Mouse (Mus musculus): Measurements from ENCODE around the gene Gm10491. TPM values are rescaled to one million over a fixed set of nuclear protein-coding genes. Genes with fewer than 3 reads are reported as not detected.

The Gm10491 gene
- polyA plus RNA-seq, 1 experiment from 2014 or later: not detected

- Histone ChIP-seq H3K36me3 (peaks cover 9% of the 10 kb centered on the region; the same call in 1 of the 2 replicates), H3K4me1 (no peaks in the 10 kb centered on the region), H3K9ac (peak within 1 kb of the TSS; percentile 4; the same call in 1 of the 2 replicates), H3K9me3 (no peaks in the 10 kb centered on the region), H3K4me2 (peak within 1 kb of the TSS; percentile 81), H3K27ac (no peak within 1 kb of the TSS), H3K4me3 (replicated peaks) (peak within 1 kb of the TSS; percentile 46), H3K27me3 (replicated peaks) (no peaks in the 10 kb centered on the region)
- peak; percentile 90 for ATAC-seq (ENCODE audit: insufficient read depth, low FRiP score, low read depth)
- 6% methylated on average over 38 of the region's 38 CpGs for WGBS
These were observed 29.6 kb downstream of the Gm10491 start, which contains the start of gene Pim2 for GRCm38 (mm10) chrX:7878007-7878419. Gene Pim2, plus strand, starts transcription at chrX:7878262.

GRCm38 (mm10) chrX:7869826-7870225, 37.8 kb downstream of the Gm10491 start:
- Histone ChIP-seq H3K36me3 (peaks cover 16% of the 10 kb centered on the region; the same call in 1 of the 2 replicates), H3K4me2 (no peak overlapping the region), H3K27ac (no peak overlapping the region), H3K4me3 (replicated peaks) (no peak overlapping the region), H3K9ac (no peak overlapping the region), H3K9me3 (no peaks in the 10 kb centered on the region), H3K4me1 (no peaks in the 10 kb centered on the region), H3K27me3 (replicated peaks) (no peaks in the 10 kb centered on the region)
- ATAC-seq (ENCODE audit: insufficient read depth, low FRiP score, low read depth): no peak
- WGBS: 49% methylated on average over 3 of the region's 3 CpGs

DNA sequence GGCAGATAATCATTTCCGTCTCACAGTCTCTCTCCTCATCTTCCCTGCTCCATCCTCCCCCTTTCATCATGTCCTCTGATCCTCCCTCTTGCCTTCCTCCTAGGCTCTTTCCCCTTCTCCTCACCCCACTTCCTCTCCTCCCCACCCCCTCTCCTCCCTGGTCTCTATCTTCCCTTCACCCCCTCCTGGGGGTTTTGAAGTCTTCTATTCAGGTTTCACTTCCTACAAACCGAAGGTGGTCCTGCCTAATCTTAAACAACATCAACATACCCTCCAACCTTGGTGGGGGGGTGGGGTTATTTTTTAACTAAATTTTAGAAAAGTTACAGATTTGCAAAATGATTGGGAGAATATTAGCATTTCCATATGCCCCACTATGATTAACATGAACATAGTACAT, 39.1 kb downstream of the Gm10491 start:
- Histone ChIP-seq H3K27ac (no peak overlapping the region), H3K4me1 (no peaks in the 10 kb centered on the region), H3K36me3 (peaks cover 12% of the 10 kb centered on the region; the same call in 1 of the 2 replicates), H3K9me3 (no peaks in the 10 kb centered on the region), H3K4me2 (no peak overlapping the region), H3K4me3 (replicated peaks) (no peak overlapping the region), H3K9ac (no peak overlapping the region), H3K27me3 (replicated peaks) (no peaks in the 10 kb centered on the region)
- ATAC-seq (ENCODE audit: insufficient read depth, low FRiP score, low read depth): no peak
- WGBS: 59% methylated on average over 2 of the region's 2 CpGs

DNA sequence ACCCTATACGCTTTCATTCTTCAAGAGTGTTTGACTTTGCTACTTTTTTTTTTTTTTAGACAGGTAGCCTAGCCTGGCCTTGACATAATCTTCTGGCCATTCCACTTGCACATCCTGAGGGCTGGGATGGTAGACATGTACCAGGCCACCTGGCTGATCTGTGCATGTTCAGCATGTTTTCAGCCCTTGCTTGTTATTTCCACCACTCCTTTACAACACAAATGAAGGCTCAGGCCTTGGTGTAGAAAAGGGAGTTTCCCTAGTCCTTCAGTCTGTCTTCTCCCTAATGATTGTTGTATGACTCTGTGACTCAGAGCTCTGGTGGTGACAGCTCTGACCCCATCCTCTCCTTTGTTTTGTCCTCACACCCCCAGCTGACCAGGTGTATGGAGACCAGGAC, 40.5 kb downstream of the Gm10491 start:
- Histone ChIP-seq H3K4me2 (no peak overlapping the region), H3K27me3 (replicated peaks) (no peaks in the 10 kb centered on the region), H3K4me3 (replicated peaks) (no peak overlapping the region), H3K27ac (no peak overlapping the region), H3K36me3 (peaks cover 4% of the 10 kb centered on the region; the same call in 1 of the 2 replicates), H3K9me3 (no peaks in the 10 kb centered on the region), H3K9ac (no peak overlapping the region), H3K4me1 (no peaks in the 10 kb centered on the region)
- WGBS: 92% methylated on average over 1 of the region's 1 CpGs
- no peak for ATAC-seq (ENCODE audit: insufficient read depth, low FRiP score, low read depth)

GRCm38 (mm10) chrX:7865786-7866185, 41.8 kb downstream of the Gm10491 start:
- peak; percentile 60 for ATAC-seq (ENCODE audit: insufficient read depth, low FRiP score, low read depth)
- H3K4me2 ChIP-seq: no peak overlapping the region
- H3K36me3 ChIP-seq: no peaks in the 10 kb centered on the region
- 56% methylated on average over 2 of the region's 2 CpGs for WGBS
- H3K4me3 ChIP-seq (replicated peaks): no peak overlapping the region
- H3K9ac ChIP-seq: no peak overlapping the region
- no peaks in the 10 kb centered on the region for H3K9me3 ChIP-seq
- H3K4me1 ChIP-seq: no peaks in the 10 kb centered on the region
- no peak overlapping the region for H3K27ac ChIP-seq
- no peaks in the 10 kb centered on the region for H3K27me3 ChIP-seq (replicated peaks)

GRCm38 (mm10) chrX:7865343-7865742, 42.3 kb downstream of the Gm10491 start:
- no peak overlapping the region for H3K4me2 ChIP-seq
- 63% methylated on average over 2 of the region's 2 CpGs for WGBS
- ATAC-seq (ENCODE audit: insufficient read depth, low FRiP score, low read depth): no peak
- no peaks in the 10 kb centered on the region for H3K9me3 ChIP-seq
- H3K4me3 ChIP-seq (replicated peaks): no peak overlapping the region
- no peaks in the 10 kb centered on the region for H3K4me1 ChIP-seq
- no peak overlapping the region for H3K9ac ChIP-seq
- H3K27ac ChIP-seq: no peak overlapping the region
- H3K27me3 ChIP-seq (replicated peaks): no peaks in the 10 kb centered on the region
- no peaks in the 10 kb centered on the region for H3K36me3 ChIP-seq

DNA sequence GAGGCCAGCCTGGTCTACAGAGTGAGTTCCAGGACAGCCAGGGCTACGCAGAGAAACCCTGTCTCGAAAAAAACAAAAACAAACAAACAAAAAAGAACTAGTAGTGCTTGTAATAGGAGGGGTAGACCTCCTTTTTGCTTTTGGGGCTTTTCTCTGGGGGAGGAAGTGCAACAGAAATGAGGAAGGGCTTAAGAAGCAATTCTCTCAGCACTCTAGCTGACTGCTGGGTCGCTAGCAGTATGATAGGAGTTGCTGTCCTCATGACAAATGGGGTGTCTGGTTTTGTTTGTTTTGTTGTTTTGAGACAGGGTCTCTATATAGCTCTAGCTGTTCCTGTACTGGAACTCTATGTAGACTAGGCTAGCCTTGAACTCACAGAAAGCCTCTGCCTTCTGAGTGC, 43.1 kb downstream of the Gm10491 start:
- H3K36me3 ChIP-seq: no peaks in the 10 kb centered on the region
- WGBS: 69% methylated on average over 3 of the region's 3 CpGs
- H3K4me2 ChIP-seq: no peak overlapping the region
- H3K4me3 ChIP-seq (replicated peaks): no peak overlapping the region
- H3K4me1 ChIP-seq: no peaks in the 10 kb centered on the region
- ATAC-seq (ENCODE audit: insufficient read depth, low FRiP score, low read depth): no peak
- no peak overlapping the region for H3K27ac ChIP-seq
- H3K9me3 ChIP-seq: no peaks in the 10 kb centered on the region
- no peak overlapping the region for H3K9ac ChIP-seq
- H3K27me3 ChIP-seq (replicated peaks): no peaks in the 10 kb centered on the region

- Histone ChIP-seq H3K36me3 (no peaks in the 10 kb centered on the region), H3K9me3 (no peaks in the 10 kb centered on the region), H3K27ac (no peak overlapping the region), H3K4me2 (no peak overlapping the region), H3K9ac (no peak overlapping the region), H3K4me1 (no peaks in the 10 kb centered on the region), H3K4me3 (replicated peaks) (no peak overlapping the region), H3K27me3 (replicated peaks) (no peaks in the 10 kb centered on the region)
- WGBS: 81% methylated on average over 1 of the region's 1 CpGs
- ATAC-seq (ENCODE audit: insufficient read depth, low FRiP score, low read depth): no peak
These were observed 44.5 kb downstream of the Gm10491 start for GRCm38 (mm10) chrX:7863181-7863580.

- Histone ChIP-seq H3K27me3 (replicated peaks) (no peaks in the 10 kb centered on the region), H3K9me3 (no peaks in the 10 kb centered on the region), H3K27ac (no peak overlapping the region), H3K4me1 (no peaks in the 10 kb centered on the region), H3K4me3 (replicated peaks) (no peak overlapping the region), H3K4me2 (no peak overlapping the region), H3K9ac (no peak overlapping the region), H3K36me3 (no peaks in the 10 kb centered on the region)
- ATAC-seq (ENCODE audit: insufficient read depth, low FRiP score, low read depth): no peak
- WGBS: 85% methylated on average over 3 of the region's 3 CpGs
These were observed 48.4 kb downstream of the Gm10491 start for GRCm38 (mm10) chrX:7859191-7859753.

Other genes starting within 250 kb of the Gm10491 start
- gene Plp2, start 236.4 kb downstream of the Gm10491 start, polyA plus RNA-seq (2015; fragmentation: Nextera tagmentation; extraction: Ambion mirVana): 223 and 255 TPM in 2 replicates
- 0.54 and 0.74 TPM in 2 replicates for gene Magix, start 226.6 kb downstream of the Gm10491 start, polyA plus RNA-seq (2015; fragmentation: Nextera tagmentation; extraction: Ambion mirVana)
- gene Gpkow, start 210.7 kb downstream of the Gm10491 start, polyA plus RNA-seq (2015; fragmentation: Nextera tagmentation; extraction: Ambion mirVana): 33.0 and 34.9 TPM in 2 replicates
- 32.0 and 32.5 TPM in 2 replicates for gene Wdr45, start 193.5 kb downstream of the Gm10491 start, polyA plus RNA-seq (2015; fragmentation: Nextera tagmentation; extraction: Ambion mirVana)
- gene Gm45208, start 185.6 kb downstream of the Gm10491 start, polyA plus RNA-seq (2015; fragmentation: Nextera tagmentation; extraction: Ambion mirVana): 1.5 TPM in 1 of 2 replicates, not detected in the other
- gene Praf2, start 179.4 kb downstream of the Gm10491 start, polyA plus RNA-seq (2015; fragmentation: Nextera tagmentation; extraction: Ambion mirVana): 58.3 and 60.9 TPM in 2 replicates
- gene Ccdc120, start 156.9 kb downstream of the Gm10491 start, polyA plus RNA-seq (2015; fragmentation: Nextera tagmentation; extraction: Ambion mirVana): 16.0 and 22.2 TPM in 2 replicates
- 26.2 and 29.9 TPM in 2 replicates for gene Tfe3, start 145.3 kb downstream of the Gm10491 start, polyA plus RNA-seq (2015; fragmentation: Nextera tagmentation; extraction: Ambion mirVana)
- 38.9 and 42.4 TPM in 2 replicates for gene Gripap1, start 118.1 kb downstream of the Gm10491 start, polyA plus RNA-seq (2015; fragmentation: Nextera tagmentation; extraction: Ambion mirVana)
- 1.4 and 1.5 TPM in 2 replicates for gene Kcnd1, start 85.5 kb downstream of the Gm10491 start, polyA plus RNA-seq (2015; fragmentation: Nextera tagmentation; extraction: Ambion mirVana)
- gene Otud5, start 66.5 kb downstream of the Gm10491 start, polyA plus RNA-seq (2015; fragmentation: Nextera tagmentation; extraction: Ambion mirVana): 44.3 and 44.7 TPM in 2 replicates
- gene Pim2, start 29.6 kb downstream of the Gm10491 start, polyA plus RNA-seq (2015; fragmentation: Nextera tagmentation; extraction: Ambion mirVana): 10.3 and 15.9 TPM in 2 replicates
- 39.0 and 39.4 TPM in 2 replicates for gene Slc35a2, start 23.8 kb downstream of the Gm10491 start, polyA plus RNA-seq (2015; fragmentation: Nextera tagmentation; extraction: Ambion mirVana)
- 110 and 111 TPM in 2 replicates for gene Pqbp1, start 8.6 kb downstream of the Gm10491 start, polyA plus RNA-seq (2015; fragmentation: Nextera tagmentation; extraction: Ambion mirVana)
- gene Timm17b, start 8.5 kb downstream of the Gm10491 start, polyA plus RNA-seq (2015; fragmentation: Nextera tagmentation; extraction: Ambion mirVana): 141 and 148 TPM in 2 replicates
- not detected in 2 replicates for gene Gm10490, start 1.7 kb upstream of the Gm10491 start, polyA plus RNA-seq (2015; fragmentation: Nextera tagmentation; extraction: Ambion mirVana)
- gene Pcsk1n, start 12.0 kb upstream of the Gm10491 start, polyA plus RNA-seq (2015; fragmentation: Nextera tagmentation; extraction: Ambion mirVana): 13.0 and 13.2 TPM in 2 replicates
- gene Eras, start 20.8 kb upstream of the Gm10491 start, polyA plus RNA-seq (2015; fragmentation: Nextera tagmentation; extraction: Ambion mirVana): not detected in 2 replicates
- 19.9 and 22.4 TPM in 2 replicates for gene Hdac6, start 40.1 kb upstream of the Gm10491 start, polyA plus RNA-seq (2015; fragmentation: Nextera tagmentation; extraction: Ambion mirVana)
- gene Gata1, start 70.2 kb upstream of the Gm10491 start, polyA plus RNA-seq (2015; fragmentation: Nextera tagmentation; extraction: Ambion mirVana): 4.2 and 9.7 TPM in 2 replicates
- 1.2 and 1.3 TPM in 2 replicates for gene Glod5, start 110.7 kb upstream of the Gm10491 start, polyA plus RNA-seq (2015; fragmentation: Nextera tagmentation; extraction: Ambion mirVana)
- gene Suv39h1, start 166.9 kb upstream of the Gm10491 start, polyA plus RNA-seq (2015; fragmentation: Nextera tagmentation; extraction: Ambion mirVana): 46.3 and 47.4 TPM in 2 replicates
- gene Was, start 182.7 kb upstream of the Gm10491 start, polyA plus RNA-seq (2015; fragmentation: Nextera tagmentation; extraction: Ambion mirVana): 0.48 and 1.2 TPM in 2 replicates
- 24.1 and 27.3 TPM in 2 replicates for gene Wdr13, start 225.1 kb upstream of the Gm10491 start, polyA plus RNA-seq (2015; fragmentation: Nextera tagmentation; extraction: Ambion mirVana)
- 421 and 436 TPM in 2 replicates for gene Rbm3, start 238.0 kb upstream of the Gm10491 start, polyA plus RNA-seq (2015; fragmentation: Nextera tagmentation; extraction: Ambion mirVana)

Measured in stomach, embryonic 15.5 days (tissue).